Mouse (Mus musculus): ENCODE results near the gene BC051142.

DNA sequence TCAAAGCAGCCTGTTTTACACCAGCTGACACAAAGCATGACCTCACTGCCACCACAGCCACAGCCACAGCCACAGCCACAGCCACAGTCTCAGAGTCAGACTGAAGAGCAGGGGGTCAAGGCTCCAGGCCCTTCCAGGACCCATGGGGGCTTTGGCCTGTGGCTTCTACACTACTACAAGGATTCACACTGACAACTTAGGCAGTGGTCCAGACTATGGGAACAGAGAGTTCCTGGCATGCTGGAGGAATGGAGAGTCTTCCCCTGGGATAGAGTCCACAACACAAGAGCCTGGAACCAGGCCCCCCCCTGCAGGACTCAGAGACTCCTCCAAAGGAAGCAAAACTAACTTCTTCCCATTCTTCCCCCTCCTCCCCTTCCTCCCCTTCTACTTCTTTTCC lies 109.0 kb downstream of the BC051142 start:
- TF ChIP-seq CTCF (IDR thresholded peaks at IDR 0.05; ENCODE audit: low read depth) (no peak), EP300 (optimal IDR thresholded peaks at IDR 0.05) (no peak)

Measured in stomach, postnatal 0 days (tissue).